Mouse (Mus musculus) intestine, postnatal 0 days (tissue): ENCODE data around the gene Nifk. TPM values are rescaled to one million over a fixed set of nuclear protein-coding genes. Genes with fewer than 3 reads are reported as not detected.

Source experiments
- ATAC-seq: fragments of 200-750 bp; cut with Nextera tagmentation; 2 replicates; pipeline ENCODE4 v1.8.0; 2017; ENCODE audit warnings: mild to moderate bottlenecking, moderate TSS enrichment, moderate library complexity
- H3K27ac ChIP-seq: fragments of 300-500 bp; sonication (generic); 2 replicates; pipeline ENCODE4 v1.5.1; 2014; ENCODE audit warnings: mild to moderate bottlenecking, low read depth, low read length, moderate library complexity
- H3K27me3 ChIP-seq: fragments of 300-500 bp; sonication (generic); replicated peaks from 2 replicates; pipeline ENCODE4 v1.6.1; 2014; ENCODE audit warnings: low read length, mixed read lengths; ENCODE audit not compliant: control insufficient read depth, insufficient read depth
- H3K36me3 ChIP-seq: fragments of 300-500 bp; sonication (generic); 2 replicates; pipeline ENCODE4 v1.6.1; 2014; ENCODE audit warnings: mild to moderate bottlenecking, moderate library complexity; ENCODE audit not compliant: control insufficient read depth, insufficient read depth
- H3K4me1 ChIP-seq: fragments of 300-500 bp; sonication (generic); replicated peaks from 2 replicates; pipeline ENCODE4 v1.6.1; 2014; ENCODE audit warnings: antibody characterized with exemption, low read length, mixed read lengths; ENCODE audit not compliant: control insufficient read depth, insufficient read depth
- H3K4me2 ChIP-seq: fragments of 300-500 bp; sonication (generic); replicated peaks from 2 replicates; pipeline ENCODE4 v1.6.1; 2014; ENCODE audit warnings: low read depth, mild to moderate bottlenecking, moderate library complexity
- H3K4me3 ChIP-seq: fragments of 300-500 bp; sonication (generic); 2 replicates; pipeline ENCODE4 v1.5.1; 2014; ENCODE audit warnings: low read depth, low read length
- H3K9ac ChIP-seq: fragments of 300-500 bp; sonication (generic); 2 replicates; pipeline ENCODE4 v1.6.1; 2014; ENCODE audit warnings: mild to moderate bottlenecking, low read depth, low read length
- H3K9me3 ChIP-seq: fragments of 300-500 bp; sonication (generic); 2 replicates; pipeline ENCODE4 v1.6.1; 2016; ENCODE audit warnings: mixed run types; ENCODE audit not compliant: control insufficient read depth
- CTCF ChIP-seq: sonication (generic); IDR thresholded peaks from 2 replicates; pipeline ENCODE4 v1.5.1; 2016; ENCODE audit warnings: low read depth, mild to moderate bottlenecking, control low read depth, antibody characterized with exemption, moderate library complexity
- WGBS: fragments of 180-500 bp; shearing (Covaris S2); extraction: QIAGEN DNeasy Blood & Tissue Kit; methylation state at CpG from one replicate; pipeline ENCODE4 v1.1.7; 2014; 5-methylcytosine and 5-hydroxymethylcytosine counted together
- polyA plus RNA-seq: library from polyadenylated mRNA; unstranded; fragments of >200 nt; fragmentation: Nextera tagmentation; extraction: Ambion mirVana; gene quantifications from 2 replicates; pipeline ENCODE4 v1.2.1, GENCODE M21; 2015

Gene Nifk
- polyA plus RNA-seq, 1 experiment from 2014 or later = 41.4 TPM

DNA sequence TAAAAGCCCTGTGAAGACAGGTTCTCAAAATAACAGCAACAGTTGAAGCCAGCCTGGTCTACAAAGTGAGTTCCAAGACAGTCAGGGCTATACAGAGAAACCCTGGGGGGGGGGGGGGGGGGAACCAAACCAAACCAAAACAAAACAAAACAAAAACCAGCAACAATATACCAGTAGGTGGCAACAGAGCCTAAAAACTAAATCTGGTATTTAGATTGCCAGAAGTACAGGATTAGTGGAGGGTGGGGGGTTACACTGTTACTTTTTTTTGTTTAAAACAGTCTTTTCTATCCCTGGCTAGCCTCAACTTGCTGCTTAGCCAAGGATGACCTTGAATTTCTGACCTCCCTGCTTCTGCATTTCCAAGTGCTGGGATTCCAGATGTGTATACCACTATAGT is 14.2 kb downstream of the Nifk start:
- ATAC-seq = no peak
- no peak overlapping the region for H3K4me3 ChIP-seq
- no peak overlapping the region for H3K9ac ChIP-seq
- no peaks in the 10 kb centered on the region for H3K9me3 ChIP-seq
- H3K27ac ChIP-seq = no peak overlapping the region
- no peaks in the 10 kb centered on the region for H3K27me3 ChIP-seq
- peaks cover 39% of the 10 kb centered on the region for H3K36me3 ChIP-seq
- no peaks in the 10 kb centered on the region for H3K4me1 ChIP-seq
- no peak overlapping the region for H3K4me2 ChIP-seq
- peak; percentile 48 for TF ChIP-seq CTCF

DNA sequence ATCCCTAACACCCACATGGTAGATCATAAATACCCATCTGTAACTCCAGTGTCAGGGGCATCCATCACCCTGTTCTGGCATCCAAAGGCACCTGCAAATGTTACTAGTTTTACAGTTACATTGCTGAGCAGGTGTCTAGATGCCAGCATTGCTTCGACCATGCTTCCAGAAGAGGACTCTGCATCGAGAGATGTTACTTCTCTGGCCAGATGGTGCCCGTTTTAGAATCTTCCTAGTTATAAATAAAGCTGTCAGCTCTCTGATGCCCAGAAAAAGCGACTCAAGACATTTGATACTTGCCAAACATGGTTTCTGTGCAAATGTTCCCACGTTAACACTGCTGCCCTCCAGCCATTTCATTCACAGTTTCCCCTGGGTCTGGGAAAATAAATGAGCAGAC is 16.3 kb downstream of the Nifk start:
- Histone ChIP-seq H3K4me1 (no peaks in the 10 kb centered on the region), H3K27me3 (no peaks in the 10 kb centered on the region), H3K9ac (no peak overlapping the region), H3K4me2 (no peak overlapping the region), H3K27ac (no peak overlapping the region), H3K4me3 (no peak overlapping the region), H3K9me3 (no peaks in the 10 kb centered on the region), H3K36me3 (peaks cover 19% of the 10 kb centered on the region)
- ATAC-seq = no peak
- TF ChIP-seq CTCF = no peak
- WGBS = 74% methylated on average over 5 of the region's 5 CpGs

DNA sequence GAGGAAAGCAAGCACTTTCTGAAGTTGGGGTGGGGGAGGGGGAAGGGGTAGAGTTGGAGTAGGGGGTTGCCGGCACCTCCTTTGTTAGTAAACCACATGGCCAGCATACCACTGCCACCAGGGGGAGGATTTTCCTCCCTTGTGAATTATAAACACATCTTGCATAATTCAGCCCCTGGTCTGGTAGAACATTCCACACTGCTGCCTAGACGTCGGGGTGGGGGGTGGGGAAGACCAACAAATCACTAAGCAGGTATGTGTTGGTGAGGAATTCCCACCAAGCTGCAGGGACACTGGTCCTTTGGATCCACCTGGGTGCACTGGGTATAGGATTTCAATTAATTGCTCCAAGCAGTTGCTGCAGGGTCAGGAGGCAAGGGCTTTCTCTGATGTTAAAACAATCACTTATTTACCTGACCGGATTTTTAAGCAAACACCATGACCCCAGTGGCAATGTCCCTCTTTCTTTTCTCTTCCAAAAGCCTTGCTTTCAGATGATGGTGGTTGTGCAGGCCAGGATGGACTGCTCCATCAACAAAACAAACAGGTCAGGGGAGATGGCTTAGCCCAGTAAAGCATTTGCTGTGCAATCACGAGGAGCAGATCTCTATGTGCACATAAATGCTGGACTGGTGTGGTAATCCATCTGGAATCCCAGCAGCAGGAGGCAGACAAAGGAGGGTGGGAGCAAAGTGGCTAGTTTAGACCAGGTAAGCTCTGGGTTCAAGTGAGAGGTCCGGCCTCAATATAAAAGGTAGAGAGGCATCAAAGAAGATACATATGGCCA is 22.2 kb downstream of the Nifk start:
- ATAC-seq = no peak

DNA sequence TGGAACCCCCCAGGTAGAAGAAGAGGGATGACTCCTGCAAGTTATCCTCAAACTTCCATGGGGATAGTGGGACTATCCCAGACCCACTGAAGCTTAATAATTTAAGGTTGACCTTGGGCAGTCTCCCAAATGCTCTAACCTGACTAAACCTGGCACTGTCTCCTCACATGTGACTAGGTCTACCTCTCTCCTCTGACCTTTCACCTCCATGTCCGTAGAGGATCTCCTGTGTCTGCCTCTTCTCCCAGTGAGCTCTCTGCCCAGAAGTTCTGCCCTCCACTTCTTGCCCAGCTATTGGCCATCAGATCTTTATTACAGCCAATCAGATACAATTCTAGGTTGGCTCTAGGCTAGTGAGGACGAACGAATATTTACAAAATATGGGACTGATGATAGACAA is 28.3 kb downstream of the Nifk start:
- H3K36me3 ChIP-seq = no peaks in the 10 kb centered on the region
- WGBS = 70% methylated on average over 3 of the region's 3 CpGs
- no peak overlapping the region for H3K9ac ChIP-seq
- H3K27me3 ChIP-seq = no peaks in the 10 kb centered on the region
- no peak for TF ChIP-seq CTCF
- no peaks in the 10 kb centered on the region for H3K4me1 ChIP-seq
- no peak overlapping the region for H3K4me2 ChIP-seq
- H3K9me3 ChIP-seq = no peaks in the 10 kb centered on the region
- no peak overlapping the region for H3K27ac ChIP-seq
- no peak for ATAC-seq
- no peak overlapping the region for H3K4me3 ChIP-seq

More for the DNA sequence above, 22.2 kb downstream of the Nifk start:
- Histone ChIP-seq H3K36me3 (no peaks in the 10 kb centered on the region), H3K4me3 (no peak overlapping the region), H3K9me3 (no peaks in the 10 kb centered on the region), H3K27me3 (no peaks in the 10 kb centered on the region), H3K27ac (no peak overlapping the region), H3K9ac (no peak overlapping the region), H3K4me2 (no peak overlapping the region), H3K4me1 (no peaks in the 10 kb centered on the region)
- TF ChIP-seq CTCF = peak; percentile 28
- WGBS = 36% methylated on average over 6 of the region's 6 CpGs

DNA sequence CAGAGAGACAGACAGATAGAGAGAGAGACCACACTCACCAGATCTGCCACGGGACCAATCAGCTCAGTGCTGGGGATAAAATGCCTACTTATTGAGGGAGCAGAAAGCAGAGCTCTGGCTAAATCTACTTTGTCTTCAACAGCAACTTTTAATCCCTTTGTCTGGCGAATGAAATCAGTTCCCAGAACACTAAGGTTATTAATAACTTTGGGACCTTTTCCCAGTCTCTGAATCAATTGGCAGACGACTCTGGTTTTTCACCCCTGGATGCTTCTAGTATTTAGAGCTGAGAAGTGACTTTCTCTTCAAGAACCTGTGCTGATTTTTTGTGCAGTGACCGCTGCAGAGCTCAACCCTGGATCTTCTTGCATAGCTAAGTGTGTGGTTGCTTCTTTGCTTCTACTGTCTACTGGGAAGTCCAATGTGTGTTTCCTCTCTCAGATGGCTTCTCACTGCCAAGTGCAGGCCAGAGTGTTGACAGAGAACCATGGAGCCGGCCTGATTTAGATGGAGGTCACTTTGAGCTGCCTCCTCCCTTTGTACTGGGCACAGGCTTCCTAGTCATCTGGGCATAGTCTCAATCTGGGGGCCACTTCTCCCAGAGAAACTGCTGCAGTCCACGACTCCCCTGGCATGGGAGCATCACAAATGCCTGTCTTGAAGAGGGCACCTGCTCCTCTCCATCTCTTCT is 37.6 kb downstream of the Nifk start:
- Histone ChIP-seq H3K4me1 (no peaks in the 10 kb centered on the region), H3K4me3 (no peak overlapping the region), H3K27me3 (no peaks in the 10 kb centered on the region), H3K9ac (no peak overlapping the region), H3K27ac (no peak overlapping the region), H3K4me2 (no peak overlapping the region), H3K9me3 (no peaks in the 10 kb centered on the region), H3K36me3 (no peaks in the 10 kb centered on the region)
- TF ChIP-seq CTCF = no peak
- no peak for ATAC-seq
- 65% methylated on average over 6 of the region's 6 CpGs for WGBS

DNA sequence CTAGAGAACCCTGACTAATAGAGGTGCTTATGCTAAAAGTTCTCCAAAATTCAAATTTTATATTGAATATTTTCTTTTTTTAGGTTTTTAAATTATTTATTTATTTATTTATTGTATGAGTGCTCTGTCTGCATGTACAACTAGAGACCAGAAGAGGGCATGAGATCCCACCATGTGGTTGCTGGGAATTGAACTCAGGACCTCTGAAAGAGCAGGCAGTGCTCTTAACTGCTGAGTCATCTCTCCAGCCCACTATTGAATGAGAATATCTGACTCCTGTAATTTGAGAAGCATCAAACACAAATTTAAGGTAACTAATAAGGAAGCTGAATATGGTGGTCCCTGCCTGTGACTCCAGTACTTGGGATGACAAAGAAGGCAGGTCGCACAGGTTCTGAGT is 46.3 kb downstream of the Nifk start:
- Histone ChIP-seq H3K36me3 (no peaks in the 10 kb centered on the region), H3K27me3 (no peaks in the 10 kb centered on the region), H3K4me2 (no peak overlapping the region), H3K4me3 (no peak overlapping the region), H3K27ac (no peak overlapping the region), H3K4me1 (no peaks in the 10 kb centered on the region), H3K9ac (no peak overlapping the region), H3K9me3 (no peaks in the 10 kb centered on the region)
- 97% methylated on average over 1 of the region's 1 CpGs for WGBS
- TF ChIP-seq CTCF = peak; percentile 56
- no peak for ATAC-seq
